Mouse (Mus musculus) kidney, adult 18-20 months (tissue): ENCODE measurements around the gene Ptprg.
A peak's percentile ranks its signal among the peaks of the same experiment; 100 is the strongest.

ENCODE experiments used
- DNase-seq: peaks from one replicate; pipeline ENCODE4 v3.0.0; 2021

Gene Ptprg

GRCm38 (mm10) chr14:12065736-12066135 is 512.4 kb downstream of the Ptprg start:
- DNase-seq, result no peak

GRCm38 (mm10) chr14:12069707-12070106 is 516.4 kb downstream of the Ptprg start:
- no peak for DNase-seq

GRCm38 (mm10) chr14:12070361-12070760 is 517.0 kb downstream of the Ptprg start:
- no peak for DNase-seq

GRCm38 (mm10) chr14:12070856-12071465 is 517.6 kb downstream of the Ptprg start:
- no peak for DNase-seq

GRCm38 (mm10) chr14:12072026-12072861 is 518.9 kb downstream of the Ptprg start:
- peak; percentile 29 for DNase-seq

DNA sequence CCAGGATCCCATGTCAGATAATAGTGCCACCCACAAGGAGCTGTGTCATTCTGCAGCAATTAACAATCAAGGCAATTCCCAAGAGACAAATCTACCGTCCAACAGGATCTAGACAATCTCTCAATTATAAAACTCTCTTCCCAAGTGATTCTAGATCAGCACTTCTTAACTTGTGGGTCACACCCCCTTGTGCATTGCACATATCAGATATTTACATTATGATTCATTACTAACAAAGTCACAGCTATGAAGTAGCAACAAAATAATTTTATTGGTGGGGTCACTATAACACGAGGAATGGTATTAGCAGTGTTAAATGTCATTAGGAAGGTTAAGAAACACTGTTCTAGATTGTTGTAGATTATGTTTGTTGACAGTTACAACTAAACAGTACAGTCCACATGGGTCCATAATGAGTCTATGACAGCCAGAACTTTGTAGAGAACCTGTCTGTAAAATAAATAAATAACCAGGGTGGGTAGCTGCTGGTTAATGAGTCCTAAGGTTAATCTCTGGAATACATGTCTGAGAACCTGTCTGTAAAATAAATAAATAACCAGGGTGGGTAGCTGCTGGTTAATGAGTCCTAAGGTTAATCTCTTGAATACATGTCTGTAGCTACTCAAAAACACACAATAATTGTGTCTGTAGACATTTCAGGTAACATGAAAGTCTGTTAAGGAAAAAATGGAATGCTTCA is 520.2 kb downstream of the Ptprg start:
- no peak for DNase-seq

GRCm38 (mm10) chr14:12077193-12077592 is 523.9 kb downstream of the Ptprg start:
- DNase-seq, result no peak

GRCm38 (mm10) chr14:12079250-12079649 is 525.9 kb downstream of the Ptprg start:
- no peak for DNase-seq

DNA sequence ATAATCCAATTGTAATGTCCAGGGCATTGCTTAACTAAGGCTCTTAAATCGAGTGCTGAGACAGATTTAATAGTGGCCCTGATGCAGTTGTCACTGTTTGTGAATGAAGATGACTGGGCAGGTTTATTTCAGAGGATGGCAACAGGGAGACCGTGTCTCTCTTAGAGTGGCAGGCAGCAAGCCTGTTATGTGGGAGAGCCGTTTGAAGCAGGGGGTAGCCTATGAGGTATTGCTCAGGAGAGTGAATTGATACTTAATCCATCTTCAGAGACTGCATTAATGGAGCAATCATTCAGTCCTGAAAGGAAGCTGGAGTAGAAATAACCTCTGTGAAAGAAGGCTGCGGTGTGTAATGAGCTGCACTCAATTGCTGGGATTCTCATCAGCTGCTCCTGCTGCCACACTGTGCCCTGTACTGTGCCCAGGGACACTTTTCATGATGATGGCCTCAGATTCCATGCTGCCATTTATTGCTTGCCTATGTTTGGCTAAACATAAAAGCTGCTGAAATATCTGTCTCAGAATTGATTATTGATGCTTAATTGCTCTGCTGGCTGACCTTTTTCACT is 526.6 kb downstream of the Ptprg start:
- DNase-seq, result no peak

- no peak for DNase-seq
These were observed 529.0 kb downstream of the Ptprg start for GRCm38 (mm10) chr14:12082131-12082921.

DNA sequence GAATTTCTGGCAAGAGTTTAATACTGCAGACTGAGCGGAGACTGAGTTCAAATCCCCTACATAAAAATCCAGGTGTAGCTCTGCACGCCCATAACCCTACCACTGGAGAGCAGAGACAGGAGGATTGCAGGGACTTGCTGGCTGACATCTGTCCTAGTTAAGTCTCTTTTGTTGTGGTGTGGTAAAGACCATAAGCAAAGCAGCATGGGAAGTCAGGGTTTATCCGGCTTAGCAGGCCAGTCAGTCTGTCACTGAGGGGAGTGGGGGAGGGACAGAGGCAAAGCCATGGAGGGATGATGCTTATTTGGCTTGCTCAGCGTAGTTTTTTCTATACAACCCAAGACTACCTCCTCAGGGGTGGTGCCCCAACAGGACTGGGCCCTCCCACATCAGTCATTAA is 530.7 kb downstream of the Ptprg start:
- no peak for DNase-seq

DNA sequence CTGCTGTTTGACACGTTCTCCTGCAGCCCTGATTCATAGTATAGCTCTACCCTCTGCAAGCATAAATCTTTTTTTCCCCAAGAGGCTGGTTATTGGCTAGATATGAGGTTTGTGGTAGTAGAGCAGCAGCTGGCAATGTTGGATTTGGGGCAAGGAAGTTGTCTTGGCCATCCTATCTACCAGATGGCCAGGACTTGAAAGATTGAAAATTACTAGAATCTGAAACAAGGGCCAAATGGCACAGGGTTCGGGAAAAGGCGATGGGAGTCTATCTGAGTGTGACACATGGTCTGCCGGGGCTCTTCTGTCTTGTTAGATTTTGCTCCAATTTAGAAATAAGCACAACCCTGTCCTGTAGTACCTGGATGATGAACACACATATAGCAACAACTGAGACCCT is 531.7 kb downstream of the Ptprg start:
- DNase-seq, result no peak

- no peak for DNase-seq
These were observed 532.8 kb downstream of the Ptprg start for GRCm38 (mm10) chr14:12086167-12086566.

DNA sequence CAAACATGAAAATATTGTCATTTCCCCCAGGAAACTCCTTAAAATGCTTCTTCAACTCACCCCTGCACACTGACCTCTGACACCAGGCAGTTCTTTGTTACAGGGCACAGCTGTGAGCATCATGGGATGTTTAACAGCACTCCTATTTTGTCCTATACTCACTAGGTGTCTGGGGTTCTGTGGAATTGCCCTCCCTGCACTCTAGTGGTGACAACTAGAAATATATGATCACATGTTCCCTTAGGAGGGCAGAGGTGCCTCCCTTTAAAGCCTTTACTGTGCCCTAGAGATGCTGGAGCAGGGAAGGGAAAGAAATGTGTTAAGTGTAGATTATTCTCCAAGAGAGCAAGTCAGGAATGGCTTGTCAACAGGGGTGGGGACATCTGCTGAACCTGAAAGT is 536.6 kb downstream of the Ptprg start:
- DNase-seq, result no peak

GRCm38 (mm10) chr14:12091730-12092129 is 538.4 kb downstream of the Ptprg start:
- DNase-seq, result no peak

- no peak for DNase-seq
These were observed 546.3 kb downstream of the Ptprg start for GRCm38 (mm10) chr14:12099390-12100333.

DNA sequence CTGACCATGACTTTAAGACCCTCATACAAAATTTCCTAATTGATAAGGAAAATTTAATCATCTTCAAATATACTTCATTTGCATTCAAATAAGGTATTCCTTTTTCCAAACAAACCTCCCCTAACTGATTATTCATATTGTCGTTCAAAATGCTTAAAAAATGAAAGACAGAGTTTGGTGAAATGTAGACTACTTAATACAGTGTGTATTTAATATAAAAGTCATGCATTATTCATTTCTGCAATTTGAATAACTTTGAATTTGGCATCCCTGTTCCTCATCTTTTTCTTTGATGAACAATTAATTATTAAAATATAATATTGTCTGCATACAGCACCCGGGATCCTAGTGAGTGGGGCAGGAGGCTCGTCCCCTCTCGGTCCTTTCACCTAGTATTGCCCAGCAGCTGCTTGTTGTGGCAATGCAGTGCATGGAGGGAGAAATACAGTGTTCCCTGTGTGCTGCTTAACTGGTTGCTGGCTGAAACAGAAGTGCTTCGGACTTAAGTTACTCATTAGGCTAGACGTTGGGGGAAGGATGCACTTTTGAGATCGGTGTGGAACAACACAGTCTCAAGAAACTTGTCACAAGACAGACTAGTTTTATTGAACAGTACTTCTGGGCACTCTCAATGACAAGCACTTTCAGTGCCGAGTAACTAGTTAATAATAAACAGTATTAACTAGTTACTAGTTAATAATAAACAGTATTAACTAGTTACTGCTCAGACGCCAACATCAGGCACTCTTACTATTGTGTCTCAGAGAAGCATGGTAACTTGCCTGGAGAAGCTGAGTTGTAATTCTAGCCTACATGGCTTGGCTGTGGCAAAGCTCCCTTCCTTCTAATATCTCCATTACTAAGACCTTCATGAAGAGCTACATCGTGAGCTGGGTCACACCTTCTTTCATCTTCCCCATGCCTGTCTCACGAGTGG is 549.3 kb downstream of the Ptprg start:
- peak; percentile 60 for DNase-seq

- DNase-seq, result peak; percentile 51
These were observed 551.2 kb downstream of the Ptprg start for GRCm38 (mm10) chr14:12104297-12105155.

GRCm38 (mm10) chr14:12105156-12105430 is 551.8 kb downstream of the Ptprg start:
- no peak for DNase-seq

- DNase-seq, result no peak
These were observed 552.3 kb downstream of the Ptprg start for GRCm38 (mm10) chr14:12105593-12105992.
